Mouse (Mus musculus) urinary bladder, postnatal 36 days (tissue): Measurements from ENCODE around the gene Aldh6a1.

Experiments used
- DNase-seq, 2 experiments: peaks; one replicate each; pipeline ENCODE4 v3.0.0; 2022; ENCODE audit warnings: low spot score in 2 of 2, mixed read lengths in 1 of 2

Gene Aldh6a1

DNA sequence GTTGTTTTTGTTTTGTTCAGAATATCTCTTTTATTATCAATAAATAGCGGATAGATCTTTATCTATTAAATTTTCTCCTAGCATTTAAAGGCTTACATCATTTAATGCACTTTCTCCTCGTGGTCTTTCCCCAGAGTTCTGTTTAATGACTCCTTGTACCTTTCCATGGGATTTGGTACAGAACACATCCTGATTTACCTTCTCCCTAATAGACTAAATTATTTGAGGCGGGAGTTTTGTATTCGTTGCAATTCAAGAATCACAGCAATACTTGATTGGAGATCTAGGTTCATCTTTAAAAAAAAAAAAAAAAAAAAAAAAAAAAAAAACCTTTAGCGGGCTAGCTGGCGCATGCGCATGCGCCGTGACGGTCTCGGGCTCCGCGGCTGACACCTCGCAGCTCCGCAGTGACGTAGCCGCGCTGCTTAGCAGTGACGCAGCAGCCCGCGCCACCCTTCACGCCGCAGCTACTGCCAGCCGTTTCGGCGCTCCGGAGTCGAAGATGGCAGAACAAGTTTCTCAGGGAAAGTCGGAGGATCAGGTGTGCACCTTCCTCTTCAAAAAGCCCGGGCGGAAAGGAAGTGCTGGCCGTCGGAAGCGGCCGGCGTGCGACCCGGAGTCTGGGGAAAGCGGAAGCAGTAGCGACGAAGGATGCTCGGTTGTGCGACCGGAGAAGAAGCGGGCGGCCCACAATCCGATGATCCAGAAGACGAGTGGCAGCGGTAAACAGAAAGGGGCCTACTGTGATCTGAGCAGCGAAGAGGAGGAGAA is 33.8 kb downstream of the Aldh6a1 start, which contains the start of gene Rnf113a2:
Gene Rnf113a2, plus strand, starts transcription at position 363 of the 771 bp plus-strand sequence.
- DNase-seq, result peak; percentile 75 to 80

DNA sequence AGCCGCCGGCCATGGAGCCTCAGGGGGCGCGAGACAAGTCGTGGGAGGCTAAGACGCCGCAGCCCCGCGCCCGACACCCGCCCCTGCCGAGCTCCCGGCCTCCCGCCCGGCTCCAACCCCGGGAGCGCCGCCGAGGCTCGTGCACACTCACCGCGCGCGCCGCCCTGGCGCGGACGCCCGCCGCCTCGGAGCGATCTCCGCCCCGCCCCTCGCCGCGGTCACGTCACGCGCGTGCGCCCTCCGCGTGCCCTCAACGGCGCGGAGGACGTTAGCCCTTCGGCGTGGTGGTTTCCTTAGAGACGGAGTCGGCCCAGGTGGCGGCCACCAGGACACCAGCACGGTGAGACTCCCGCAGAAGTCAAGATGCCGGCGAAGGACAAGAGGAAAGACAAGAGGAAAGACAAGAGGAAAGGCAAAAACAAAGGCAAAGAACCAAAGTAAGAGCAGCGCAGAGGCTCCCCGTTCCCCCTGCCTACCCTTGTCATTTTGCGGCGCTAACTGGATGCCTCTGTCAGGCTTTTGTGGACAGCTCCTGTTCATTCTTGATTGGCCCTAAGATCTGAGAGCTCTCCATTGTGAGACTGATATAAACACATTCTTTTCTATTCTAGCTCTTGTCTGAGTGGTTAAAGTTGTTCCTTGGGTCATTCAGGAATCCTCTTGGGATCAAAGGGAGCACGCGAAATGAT is 41.8 kb downstream of the Aldh6a1 start, which contains the start of the genes Entpd5 and Bbof1:
Gene Entpd5, minus strand, starts transcription at position 211 of the 689 bp plus-strand sequence.
Gene Bbof1, plus strand, starts transcription at position 253 of the 689 bp plus-strand sequence.
- peak; percentile 82 to 88 for DNase-seq

DNA sequence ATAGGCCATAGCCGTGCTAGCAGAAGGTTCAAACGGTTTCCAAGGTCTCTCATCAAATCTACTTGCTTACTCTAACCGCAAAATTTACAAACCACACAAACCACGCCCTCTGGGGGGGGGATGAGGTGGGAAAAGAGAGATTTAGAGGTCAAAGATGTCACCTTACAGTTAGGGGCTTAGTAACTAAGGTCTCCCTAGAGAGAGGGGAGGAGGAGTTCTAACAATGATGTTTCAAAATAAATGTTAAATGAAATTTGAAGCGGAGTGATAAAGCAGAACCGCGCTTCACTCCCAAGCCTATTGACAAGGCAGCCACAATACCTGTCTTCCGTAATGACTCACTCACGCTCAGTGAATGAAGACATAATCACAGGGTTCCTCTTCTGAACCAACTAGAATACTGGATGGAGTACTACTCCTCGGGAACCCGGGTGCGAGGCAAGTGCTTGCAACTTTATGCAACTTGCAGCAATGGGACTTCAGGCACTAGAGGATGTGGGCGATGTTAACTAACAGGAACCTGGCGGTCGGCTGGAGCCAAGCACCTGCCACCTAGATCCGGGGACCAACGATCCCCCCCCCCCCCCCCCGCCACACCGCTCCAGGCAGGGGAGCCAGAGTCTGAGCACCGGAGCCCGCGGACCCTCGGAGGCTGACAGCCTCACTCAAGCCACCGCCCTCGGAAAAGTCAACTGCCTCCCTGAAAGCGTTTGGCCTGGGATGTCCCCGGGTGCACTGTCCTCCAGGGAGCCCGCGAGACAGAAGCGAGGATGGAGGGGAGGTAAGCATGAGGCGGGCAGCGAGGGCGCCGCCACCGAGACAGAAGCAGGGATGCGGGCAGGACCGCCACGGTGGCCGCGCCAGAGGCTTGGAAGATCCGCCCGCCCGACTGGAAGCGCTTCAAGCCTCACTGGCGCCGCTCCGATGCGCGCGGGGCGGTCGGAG is 42.7 kb downstream of the Aldh6a1 start:
- no peak for DNase-seq

DNA sequence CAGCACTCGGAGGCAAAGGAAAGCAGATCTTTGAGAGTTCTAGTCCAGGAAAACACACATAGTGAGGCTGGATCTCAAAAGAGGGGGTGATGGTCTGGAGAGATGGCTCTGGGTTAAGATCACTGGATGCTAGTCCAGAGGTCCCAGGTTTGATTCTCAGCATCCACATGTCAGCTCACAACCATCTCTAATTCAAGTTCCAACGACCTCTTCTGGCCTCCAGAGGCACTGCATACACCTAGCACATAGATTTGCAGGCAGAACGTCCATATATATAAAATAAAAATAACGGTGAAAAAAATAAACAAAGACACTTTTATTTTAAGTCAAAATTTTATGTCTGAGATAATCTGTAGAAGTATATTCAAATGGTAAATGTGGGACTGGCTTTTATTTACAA is 43.5 kb downstream of the Aldh6a1 start:
- no peak for DNase-seq

DNA sequence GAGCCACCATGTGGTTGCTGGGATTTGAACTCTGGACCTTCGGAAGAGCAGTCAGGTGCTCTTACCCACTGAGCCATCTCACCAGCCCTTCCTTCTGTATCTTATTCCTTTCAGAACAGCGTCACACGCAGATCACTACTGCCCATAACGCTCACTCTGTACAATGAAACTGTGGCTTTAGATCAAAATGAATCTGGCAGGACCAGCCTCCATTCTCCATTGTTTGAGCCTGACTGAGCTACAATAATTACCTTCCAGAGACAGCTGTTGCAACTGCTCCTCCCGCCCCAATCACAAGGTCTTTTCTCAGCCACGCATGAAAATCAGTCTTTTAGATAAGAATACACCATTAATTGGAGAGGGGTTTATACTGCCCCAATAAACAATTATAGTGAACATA is 46.3 kb downstream of the Aldh6a1 start:
- DNase-seq, result no peak

DNA sequence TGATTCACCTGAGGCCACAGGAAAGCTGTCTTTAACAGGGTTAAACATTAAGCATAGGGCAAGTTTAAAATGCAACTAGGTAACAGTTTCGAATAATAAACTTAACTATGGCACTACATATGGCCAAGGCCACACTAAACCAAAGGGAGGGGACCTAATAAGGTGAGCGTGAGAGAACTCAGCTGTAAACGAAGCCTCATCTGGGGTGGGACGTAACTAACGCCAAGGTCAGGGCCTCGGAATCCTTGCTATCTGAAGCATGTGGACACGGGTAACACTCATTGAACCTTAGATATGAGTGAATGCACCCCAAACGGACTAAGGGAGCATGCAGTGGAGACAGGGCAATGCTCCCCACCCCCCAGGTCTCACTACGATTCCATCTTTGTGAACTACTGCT is 47.9 kb downstream of the Aldh6a1 start:
- DNase-seq, result no peak

DNA sequence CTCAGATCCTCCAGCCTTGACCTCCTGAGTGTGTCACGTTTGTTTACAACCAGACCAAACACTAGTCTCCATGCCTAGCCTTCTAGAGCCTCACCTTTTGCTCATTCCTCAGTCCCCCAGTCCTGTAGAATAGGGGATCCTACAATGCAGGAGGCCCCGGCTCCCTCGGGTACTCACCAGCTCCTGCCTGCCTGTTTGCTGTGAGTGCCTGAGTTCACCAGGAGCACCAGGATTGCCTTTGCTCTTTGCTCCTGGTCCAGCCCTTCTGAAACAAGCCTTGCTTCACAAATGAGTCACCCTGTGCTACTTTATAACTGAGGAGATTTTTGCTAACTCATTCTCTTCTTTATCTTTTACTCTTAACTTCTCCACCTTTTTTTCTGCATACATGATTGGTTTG is 50.2 kb downstream of the Aldh6a1 start:
- DNase-seq, result peak in 1 of 2 experiments; percentile 51

DNA sequence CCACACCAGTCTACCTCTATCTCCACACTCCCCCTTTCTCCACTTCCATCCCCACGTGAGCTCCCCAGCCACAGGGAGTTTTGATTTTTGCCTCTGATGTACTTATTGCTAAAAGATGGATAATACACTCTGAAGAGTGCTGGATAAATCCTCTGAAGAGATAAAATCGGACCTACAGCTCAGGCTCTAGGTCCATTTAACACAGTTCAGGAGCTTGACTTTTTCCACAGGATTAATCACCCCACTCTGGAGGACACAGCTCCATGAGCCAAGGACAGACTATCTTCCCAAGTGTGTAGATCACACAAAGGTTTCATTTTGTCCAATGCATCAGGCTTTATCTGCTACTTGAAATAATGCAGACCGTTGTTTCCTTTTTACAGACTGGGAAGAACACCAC is 50.7 kb downstream of the Aldh6a1 start:
- DNase-seq, result no peak

DNA sequence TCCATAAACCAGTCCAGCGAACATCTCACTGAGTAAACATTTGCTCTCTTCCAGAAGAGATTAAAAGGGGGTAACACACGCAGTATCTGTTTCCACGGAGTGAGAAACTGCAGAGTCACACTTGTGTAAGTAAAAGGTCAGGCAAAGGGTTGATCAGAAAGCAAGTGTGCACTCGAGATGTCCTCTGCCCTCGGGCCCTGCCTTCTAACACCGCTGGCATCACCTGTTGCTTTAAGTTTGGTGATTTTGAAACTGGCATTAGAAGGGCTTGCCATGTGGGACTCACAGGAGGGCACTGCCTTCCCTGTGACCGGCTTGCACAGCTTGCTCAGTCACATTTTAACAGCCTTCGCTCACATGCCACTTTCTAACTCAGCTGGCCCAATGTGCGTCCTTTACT is 51.1 kb downstream of the Aldh6a1 start:
- DNase-seq, result peak in 1 of 2 experiments; percentile 41

DNA sequence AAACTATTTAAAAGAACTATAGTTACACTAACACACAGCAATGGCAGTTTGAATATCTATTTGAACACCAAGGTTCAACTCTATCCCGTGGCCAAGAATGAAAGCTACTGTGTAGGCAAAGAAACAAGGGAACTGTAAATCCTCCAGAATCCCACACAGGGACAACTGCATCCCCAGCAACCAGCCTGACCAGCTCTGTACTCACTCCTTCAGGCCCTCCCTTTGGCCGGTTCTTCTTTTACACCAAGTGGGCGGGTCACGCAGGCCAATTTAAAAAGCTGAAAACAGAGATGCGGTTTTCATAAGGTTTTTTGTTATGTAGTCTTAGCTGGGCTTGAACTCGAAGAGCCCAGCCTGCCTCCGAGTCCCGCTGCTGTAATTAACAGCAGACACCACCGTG is 51.7 kb downstream of the Aldh6a1 start:
- DNase-seq, result no peak

DNA sequence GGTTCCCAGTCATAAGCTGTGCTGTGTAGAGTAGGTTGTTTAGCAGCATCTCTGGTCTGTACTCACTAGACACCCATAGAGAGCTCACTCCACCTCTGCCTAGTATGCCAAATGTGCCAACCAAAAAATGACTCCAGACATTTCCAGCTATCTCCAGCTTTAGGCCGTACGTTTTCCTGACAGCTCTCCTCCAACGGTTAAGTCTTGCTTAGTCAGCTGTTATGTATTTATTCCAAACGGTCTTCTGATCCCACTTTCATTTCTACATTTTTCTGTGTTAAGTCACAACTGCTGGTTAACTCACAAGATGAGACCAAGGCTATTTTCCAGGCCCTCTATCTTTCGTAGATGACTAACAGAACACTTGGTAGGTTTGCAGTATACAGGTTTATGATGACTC is 52.2 kb downstream of the Aldh6a1 start:
- DNase-seq, result no peak

DNA sequence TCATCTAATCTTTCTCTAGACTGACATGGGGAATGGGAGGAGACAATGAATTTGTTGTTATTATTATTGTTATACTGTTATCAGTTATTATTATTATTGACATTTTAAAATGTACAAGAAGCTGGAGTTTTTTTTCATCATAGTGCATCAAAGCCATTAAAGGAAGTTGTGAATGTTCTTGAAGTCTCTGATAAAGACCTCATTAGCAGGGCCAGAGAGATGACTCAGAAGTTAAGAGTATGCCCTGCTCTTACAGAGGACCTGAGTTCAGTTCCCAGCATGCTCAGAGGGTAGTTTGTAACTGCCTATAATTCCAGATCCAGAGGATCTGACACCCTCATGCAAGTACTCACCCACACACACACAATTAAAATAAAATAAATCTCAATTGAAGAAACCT is 53.1 kb downstream of the Aldh6a1 start:
- no peak for DNase-seq

DNA sequence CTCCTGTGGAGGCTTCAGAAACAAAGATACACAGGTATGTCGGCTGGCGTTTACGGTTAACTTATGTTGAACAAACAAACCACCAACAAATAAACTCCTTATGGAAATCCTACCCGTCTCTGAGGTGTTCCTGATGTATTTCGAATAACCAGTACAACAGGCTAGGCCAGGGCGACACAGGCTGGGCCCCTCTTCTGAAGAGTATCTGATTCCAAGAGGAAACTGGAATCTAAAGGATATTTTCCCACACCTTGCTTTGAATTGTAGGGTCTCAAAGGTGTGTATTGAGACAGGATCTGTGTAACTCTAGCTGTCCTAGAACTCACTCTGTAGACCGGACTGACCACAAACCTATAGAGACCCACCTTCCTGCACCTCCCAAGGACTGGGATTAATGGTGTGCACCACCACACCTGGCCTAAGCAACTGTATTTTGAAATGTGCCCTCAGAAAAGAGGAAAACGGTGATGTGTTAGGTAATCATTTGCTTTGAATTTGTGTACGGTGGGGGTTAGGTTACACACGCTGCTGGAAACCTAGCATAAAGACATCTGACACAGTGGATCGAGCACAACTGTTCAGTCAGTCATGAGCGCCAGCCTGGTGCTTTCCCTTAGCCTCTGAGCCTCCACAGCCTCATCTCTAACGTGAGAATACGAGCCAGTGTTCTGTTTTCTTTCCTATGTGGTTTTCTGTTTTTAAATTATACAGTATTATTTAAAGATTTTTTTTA is 53.7 kb downstream of the Aldh6a1 start:
- DNase-seq, result no peak

DNA sequence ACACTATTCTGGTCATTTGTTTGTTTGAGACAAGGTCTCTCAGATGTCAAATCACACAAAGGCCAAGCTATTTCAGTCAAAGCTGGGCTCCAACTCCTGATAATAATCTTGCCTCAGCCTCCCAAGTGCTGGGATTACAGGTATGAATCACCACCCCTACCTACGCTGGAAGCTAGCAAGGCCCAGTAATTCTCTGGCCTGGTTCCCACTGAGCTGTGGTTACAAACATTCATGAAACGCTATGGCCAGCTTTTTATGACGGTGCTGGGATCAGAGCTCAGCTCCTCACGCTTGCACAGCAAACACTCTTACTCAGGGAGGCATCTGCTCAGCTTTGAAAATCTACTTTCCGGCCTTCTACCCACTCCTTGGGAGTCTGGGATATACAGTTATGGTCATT is 57.0 kb downstream of the Aldh6a1 start:
- no peak for DNase-seq

DNA sequence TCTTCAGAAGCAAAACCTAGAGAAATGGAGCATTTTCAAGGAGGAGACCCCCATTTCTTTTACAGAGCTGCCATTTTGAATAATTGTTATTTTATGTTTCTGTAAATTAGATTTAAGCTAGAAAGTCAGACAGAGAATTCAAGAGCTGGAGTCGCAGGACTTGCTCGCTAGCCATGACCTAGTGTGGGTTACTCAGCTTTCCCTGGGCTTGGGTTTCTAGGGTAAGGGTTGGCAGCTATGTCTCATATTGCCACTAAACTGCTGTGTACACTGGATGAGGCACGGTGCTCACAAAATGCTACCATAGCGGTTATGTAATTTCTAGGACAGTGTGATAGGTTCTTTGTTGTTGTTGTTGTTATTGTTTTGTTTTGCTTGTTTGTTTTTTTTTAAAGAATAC is 58.1 kb downstream of the Aldh6a1 start:
- DNase-seq, result no peak

DNA sequence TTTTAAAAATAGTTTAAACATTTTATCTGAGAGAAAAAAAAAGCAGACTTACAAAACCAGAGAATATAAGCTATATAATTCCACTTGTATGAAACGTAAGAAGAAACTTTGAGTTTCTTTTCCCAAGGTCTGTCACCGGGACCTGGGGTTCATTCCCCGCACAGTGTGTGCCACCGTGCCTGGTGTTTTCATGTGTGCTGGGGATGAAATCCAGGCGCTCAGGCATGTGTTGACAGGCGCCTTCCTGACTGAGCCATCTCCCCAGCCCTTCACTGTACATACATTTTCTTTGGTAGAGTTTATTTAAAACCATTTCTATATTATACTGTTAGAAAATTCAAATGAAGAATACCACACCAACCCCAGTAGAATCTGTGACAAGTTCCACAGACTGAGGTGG is 60.5 kb downstream of the Aldh6a1 start:
- no peak for DNase-seq

DNA sequence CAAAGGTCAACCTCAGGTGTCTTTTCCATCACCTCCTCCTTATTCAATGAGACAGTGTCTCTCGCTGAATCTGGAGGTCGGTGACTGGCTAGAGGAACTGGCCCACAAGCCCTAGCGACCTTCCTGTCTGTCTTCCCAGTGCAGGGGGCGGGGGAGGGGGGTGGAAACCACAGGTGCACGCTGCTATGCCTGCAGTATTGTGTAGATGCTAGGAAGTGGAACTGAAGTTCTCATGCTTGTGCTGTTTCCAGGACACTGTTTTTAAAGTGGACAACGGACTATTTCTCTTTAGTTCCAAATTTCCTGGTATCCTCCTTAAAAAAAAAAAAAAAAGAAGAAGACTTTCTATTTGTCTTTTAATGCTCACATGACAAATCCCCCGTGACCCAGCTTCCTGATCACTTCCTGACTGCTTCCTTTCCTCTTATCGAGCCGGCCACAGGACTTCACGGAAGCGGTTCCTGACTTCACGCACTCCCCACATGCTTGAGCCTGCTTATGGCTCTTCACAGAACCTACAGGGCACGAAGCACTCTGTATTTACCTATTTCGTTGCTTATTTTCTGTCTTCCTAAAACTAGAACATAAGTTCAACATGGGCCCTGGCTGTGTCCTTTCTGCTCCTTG is 61.9 kb downstream of the Aldh6a1 start:
- DNase-seq, result no peak

DNA sequence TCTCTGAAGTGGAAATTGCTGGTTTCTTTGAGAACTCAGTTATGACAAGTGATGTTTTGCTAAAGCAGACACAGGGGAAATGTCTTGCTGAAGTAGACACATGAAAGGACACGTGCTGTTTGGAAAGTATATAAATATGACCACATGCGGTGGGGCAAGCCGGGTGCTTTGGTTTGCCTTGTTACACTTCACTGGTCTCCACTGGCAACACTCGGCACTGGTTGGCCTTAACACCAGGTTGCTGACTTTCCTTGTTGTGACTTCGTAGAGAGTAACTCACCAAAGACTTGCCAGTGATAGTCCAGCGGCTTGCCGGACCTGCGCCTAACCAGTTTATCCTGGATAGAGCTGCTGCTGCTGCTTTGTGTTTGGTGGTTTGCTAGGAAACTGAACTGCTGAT is 62.7 kb downstream of the Aldh6a1 start:
- DNase-seq, result no peak

DNA sequence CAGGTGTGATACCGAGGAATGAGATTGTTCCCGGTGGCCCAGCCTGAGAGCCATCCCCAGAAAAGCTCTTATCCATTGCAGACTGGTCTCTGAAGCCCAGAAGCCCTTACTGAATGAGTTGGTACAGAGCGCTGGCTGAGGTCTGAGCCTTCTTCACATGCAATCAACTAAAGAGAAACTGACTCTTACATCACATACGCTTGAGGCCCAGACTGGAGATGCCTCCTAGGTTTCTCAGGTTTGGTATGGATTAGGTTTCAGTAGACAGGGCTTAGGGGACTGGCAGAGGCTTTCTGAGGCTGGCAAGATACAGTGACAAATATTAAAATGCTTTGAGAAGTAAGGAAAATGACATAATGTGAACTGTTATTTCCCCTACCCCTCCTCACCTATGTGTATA is 65.4 kb downstream of the Aldh6a1 start:
- no peak for DNase-seq

DNA sequence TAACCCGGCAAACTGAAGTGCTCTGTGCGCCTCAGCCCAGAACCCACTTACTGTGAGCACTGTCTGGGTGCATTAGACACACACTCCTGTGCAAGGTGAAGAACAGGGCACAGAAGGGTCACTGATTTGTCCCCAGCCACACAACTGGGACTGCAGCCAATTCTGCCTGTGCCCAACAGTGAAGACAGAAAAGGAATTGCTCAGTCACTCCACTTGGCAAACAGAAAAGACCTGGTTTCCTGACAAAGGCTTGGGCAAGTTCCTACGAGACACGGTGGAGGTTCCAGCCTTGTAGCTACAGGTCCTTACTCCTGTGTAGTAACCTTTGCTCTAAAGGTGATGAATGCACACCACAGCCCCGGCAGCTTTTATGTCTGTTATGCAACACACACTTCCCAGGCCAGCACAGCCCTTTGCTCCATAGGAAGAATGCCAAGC is 66.1 kb downstream of the Aldh6a1 start:
- DNase-seq, result peak; percentile 65 to 82

DNA sequence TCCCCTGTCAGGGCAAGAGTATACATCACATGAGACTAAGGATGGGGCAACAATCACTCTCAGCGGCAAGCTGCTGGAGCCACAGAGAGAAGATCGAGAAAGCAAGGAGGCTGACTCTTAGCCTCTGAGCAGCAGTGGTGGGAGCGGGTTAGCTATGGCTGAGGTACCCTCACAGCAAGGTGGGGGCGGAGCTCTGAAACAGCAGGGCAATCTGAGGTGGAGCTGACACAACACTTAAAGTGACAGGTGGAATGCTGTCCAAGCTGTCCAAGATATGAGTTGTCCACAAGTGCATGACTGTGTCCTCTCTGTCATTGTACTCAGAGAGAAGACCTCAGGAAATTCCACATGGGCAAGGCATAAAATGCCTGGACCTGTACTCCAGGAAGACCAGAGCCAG is 68.4 kb downstream of the Aldh6a1 start:
- no peak for DNase-seq
